Mouse (Mus musculus): ENCODE data around the gene Apbb2.
A peak's percentile ranks its signal among the peaks of the same experiment; 100 is the strongest.
"Not testable (repeated sequence)": the region's sequence is repeated elsewhere in the genome, so short reads cannot be mapped to it uniquely, and the experiment has no call there.

Gene Apbb2

DNA sequence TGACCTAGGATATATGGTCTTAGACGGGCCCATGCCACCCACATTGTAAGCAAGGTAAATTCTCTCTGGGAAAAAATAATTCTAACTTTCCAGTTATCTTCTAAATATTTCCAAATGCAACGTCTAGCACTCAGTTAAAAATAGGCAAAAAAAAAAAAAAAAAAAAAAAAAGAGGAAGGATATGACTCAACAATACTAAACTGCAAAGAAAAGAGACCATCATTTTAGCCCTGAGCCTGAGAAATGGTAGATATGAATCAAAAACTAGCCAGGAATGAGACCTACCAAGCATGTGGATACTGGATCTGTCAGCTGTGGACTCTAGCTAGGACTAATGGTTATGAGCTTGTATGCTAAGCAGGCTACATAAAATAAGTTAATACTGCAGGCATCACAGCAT lies 338.9 kb downstream of the Apbb2 start:
- no peak for DNase-seq

DNA sequence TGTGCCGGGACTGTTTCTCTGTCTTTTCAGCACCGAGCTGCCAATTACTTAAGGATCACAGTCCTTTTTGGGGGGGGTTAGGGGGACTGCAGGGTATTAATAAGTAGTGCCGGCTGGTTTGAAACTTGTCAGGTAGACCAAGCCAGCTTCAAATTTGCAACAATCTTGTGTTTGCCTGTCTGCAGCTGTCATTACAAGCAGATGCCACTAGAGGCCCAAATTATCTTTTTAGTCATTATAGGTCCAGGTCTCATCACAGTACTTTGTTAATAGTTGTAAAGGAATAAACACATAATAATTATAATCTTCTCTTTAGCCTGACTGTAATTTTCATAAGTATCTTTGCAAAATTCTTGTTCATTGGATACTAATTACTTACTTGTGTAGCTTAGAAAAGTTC lies 344.2 kb downstream of the Apbb2 start:
- DNase-seq, result no peak

DNA sequence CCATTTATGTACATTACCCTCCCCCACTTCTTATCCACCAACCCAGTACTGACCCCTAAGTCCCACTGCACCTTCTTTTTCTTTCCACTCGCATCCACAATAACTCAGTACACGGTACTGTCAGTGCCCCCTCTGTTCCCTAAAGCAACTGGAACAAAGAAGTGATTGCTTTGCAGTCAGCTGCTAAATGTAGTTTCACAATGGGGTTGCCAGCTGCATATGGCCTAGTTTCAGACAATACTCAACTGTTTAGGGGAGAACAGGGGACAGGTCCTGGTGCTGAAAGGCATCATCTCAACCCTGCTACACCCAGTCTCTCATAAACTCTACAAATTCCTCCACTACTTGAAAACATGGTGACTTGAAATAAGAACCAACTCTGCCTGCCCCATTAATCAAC lies 347.4 kb downstream of the Apbb2 start:
- DNase-seq, result no peak

DNA sequence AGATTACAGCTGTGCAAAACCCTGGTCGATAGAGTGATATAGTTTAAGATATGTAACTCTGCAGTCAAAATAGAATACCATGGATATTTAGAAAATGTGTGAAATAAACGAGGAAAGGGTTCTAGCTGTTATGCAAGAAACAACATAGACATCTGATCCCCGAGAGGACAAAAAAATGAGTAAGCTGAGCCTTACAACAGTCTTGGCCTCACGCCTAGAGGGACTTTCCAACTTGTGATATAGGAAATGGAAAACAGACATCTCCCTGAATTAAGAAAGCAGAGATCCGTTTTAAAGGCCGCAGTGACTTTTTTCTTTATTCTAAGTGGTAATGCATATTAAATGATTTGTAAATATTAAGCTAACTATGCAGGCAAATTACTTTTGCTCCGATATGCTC lies 349.0 kb downstream of the Apbb2 start:
- DNase-seq, result peak in 1 of 2 experiments; percentile 38

DNA sequence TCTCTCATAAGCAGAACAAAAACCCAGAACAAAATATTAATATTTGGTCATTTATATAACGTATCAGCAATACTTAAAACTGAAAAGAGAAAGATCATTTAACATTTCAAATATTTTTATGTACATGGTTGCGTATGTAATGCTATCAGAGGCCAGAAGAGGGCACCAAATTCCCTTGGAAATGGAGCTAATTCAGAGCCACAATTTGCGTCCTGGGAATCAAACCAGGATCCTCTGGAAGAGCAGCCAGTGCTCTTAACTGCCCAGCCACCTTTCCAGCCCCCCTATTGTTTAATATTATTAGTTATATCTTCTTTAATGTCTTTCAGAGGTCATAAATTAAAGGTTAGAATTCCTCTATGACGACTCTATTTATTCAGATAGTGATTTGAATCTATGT lies 355.2 kb downstream of the Apbb2 start:
- DNase-seq, result peak; percentile 31 to 75

DNA sequence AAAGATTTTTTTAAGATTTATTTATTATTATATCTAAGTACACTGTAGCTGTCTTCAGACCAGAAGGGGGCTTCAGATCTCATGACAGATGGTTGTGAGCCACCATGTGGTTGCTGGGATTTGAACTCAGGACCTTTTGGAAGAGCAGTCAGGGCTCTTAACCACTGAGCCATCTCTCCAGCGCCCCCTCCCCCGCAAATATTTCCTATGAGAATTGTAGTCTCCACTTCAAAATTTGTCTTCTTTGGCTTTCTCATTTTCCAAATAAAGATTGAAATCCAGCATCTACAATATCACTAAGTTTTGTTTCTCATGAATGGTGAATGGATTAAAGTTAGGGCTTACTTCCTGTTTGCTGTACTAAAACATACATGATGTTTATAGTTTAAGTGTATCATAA lies 356.1 kb downstream of the Apbb2 start:
- no peak for DNase-seq

DNA sequence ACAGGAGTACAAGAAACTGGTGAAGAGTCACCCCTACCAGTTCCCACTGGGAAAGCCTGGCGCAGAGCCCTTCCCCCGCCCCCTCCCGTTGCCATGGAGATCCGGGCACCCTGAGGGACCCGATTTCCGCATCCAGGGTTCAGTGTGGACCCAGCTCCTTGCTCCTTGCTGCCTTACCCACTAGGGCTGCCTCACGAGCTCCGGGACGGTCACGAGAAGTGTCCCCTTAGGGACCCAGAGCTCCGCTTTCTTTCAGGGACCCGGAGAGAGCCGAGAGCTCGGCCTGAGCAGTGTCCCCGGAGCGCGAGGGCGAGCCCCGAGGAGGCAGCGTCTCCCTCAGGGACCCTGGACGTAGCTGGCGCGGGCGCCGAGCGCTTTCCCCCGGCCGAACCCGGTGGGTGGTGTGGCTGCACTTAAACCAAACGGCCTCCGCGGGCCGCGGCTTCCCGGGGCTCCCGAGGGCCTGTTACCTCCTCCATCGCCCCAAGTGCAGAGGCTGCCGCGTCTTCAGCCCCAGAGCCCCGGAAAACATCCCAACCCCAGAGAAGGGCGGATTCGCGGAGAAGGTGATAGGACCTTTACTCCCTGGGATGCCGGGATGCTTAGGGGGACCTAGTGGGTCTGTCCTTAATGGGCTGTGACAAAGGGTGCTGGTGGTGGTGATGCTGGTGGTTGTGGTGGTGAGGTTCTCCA lies 358.7 kb downstream of the Apbb2 start, which contains the start of gene Nsun7:
Gene Nsun7, plus strand, starts transcription at position 142 of the 693 bp plus-strand sequence.
- DNase-seq, result peak; percentile 88 to 90

DNA sequence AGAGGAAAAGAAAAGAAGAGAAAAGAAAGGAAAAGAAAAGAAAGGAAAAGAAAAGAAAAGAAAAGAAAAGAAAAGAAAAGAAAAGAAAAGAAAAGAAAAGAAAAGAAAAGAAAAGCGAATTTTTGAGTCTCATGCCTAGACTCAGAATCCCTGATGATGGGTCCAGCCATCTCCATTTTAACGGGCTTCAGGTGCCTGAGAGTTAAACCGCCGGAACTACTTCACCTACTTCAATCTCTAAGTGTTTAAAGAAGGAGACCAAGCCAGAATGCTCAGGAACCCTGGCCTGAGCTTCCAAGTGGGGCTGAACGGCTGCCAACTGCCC lies 359.2 kb downstream of the Apbb2 start:
- not testable (repeated sequence) for DNase-seq

DNA sequence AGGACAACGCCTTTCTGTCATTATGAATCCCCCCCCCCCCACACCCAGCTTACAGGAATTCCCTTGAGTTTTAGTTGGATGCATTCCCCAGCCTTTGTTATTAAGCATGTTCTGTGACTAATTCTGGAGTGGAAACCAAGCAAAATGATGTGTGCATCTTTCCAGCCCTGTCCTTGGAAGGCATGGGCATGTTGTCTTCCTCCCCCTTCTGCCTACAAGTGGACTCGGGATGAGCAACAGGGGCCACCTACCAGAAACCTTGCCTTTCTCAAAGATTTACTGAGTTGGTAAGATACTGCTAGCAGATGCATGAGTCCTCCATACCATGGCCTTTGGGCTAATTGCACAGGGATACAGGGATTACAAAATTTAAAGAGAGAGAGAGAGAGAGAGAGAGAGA lies 359.6 kb downstream of the Apbb2 start:
- no peak for DNase-seq

DNA sequence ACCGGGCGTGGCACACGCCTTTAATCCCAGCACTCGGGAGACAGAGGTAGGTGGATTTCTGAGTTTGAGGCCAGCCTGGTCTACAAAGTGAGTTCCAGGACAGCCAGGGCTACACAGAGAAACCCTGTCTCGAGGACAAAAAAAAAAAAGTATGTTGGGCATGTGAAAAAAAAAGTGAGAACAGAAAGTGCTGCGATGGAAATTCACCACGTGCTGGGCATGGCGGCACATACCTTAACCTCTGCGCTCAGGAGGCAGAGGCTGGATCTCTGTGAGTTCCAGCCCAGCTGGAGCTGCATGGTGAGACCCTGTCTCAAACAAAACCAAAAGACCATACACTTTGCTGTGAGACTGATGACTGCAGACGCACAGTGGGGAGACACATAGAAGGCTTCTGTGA lies 363.5 kb downstream of the Apbb2 start:
- no peak for DNase-seq

DNA sequence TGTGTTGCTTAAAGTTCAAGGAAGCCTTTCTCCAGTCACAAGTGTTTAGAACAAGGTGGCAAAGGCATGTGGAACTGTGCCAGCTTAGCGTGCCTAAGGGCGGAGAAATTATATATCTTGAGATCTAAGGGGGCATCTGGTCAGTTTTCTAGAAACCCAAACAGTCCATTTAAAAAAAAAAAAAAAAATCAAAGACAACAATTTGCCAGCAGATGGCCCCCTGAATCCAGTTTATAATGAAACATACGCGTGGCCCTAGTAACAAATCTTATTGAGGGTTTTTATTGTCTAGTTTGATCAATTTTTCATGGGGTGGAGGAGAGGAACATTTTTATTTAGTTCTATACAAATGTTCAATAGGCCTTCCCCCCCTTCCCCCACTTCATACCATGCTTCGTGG lies 365.4 kb downstream of the Apbb2 start:
- DNase-seq, result peak in 1 of 2 experiments; percentile 21

Measured in kidney, postnatal 36 days (tissue).